Mouse (Mus musculus): ENCODE data around the gene Fgfr2. TPM values are rescaled to one million over a fixed set of nuclear protein-coding genes. Genes with fewer than 3 reads are reported as not detected.

Fgfr2 gene
- polyA plus RNA-seq, 1 experiment: 14.8 TPM

DNA sequence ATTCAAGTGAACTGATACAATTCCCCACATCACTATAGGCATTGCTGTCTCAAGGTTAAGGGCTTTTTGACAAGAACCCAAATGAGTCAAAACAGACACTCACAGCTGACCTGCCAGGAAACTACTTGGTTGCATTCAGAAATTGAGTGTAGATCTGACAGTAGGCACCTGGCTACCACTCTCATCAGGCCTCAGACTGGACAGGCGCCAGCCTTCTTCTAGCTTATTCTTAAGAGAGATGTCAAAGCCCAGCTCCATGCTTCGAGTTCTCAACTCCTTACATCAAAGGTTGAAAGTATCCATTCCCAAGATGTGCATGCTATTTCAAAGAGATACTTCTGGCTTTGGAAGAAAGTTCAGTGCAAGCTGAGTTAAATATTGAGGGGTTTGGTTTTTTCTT is 2417.9 kb downstream of the Fgfr2 start:
- H3K27me3 ChIP-seq (replicated peaks; ENCODE audit: control insufficient read depth, insufficient read depth, low read length): no peaks in the 10 kb centered on the region
- H3K27ac ChIP-seq (ENCODE audit: insufficient read depth, low read depth, low read length): no peak overlapping the region
- WGBS: 83% methylated on average over 2 of the region's 2 CpGs
- H3K36me3 ChIP-seq (ENCODE audit: control insufficient read depth, insufficient read depth, low read length): no peaks in the 10 kb centered on the region; the same call in 1 of the 2 replicates
- H3K4me3 ChIP-seq (ENCODE audit: insufficient read depth, low read depth, low read length): no peak overlapping the region
- H3K4me1 ChIP-seq (ENCODE audit: control insufficient read depth, insufficient read depth, low read length): peaks cover 14% of the 10 kb centered on the region; the same call in 1 of the 2 replicates
- no peak for DNase-seq
- no peak for TF ChIP-seq POLR2A (IDR thresholded peaks at IDR 0.05; ENCODE audit: low read depth, low read length)
- no peak for TF ChIP-seq CTCF (conservative IDR thresholded peaks at IDR 0.05; ENCODE audit: insufficient read depth, insufficient read length, low read depth, low read length)

DNA sequence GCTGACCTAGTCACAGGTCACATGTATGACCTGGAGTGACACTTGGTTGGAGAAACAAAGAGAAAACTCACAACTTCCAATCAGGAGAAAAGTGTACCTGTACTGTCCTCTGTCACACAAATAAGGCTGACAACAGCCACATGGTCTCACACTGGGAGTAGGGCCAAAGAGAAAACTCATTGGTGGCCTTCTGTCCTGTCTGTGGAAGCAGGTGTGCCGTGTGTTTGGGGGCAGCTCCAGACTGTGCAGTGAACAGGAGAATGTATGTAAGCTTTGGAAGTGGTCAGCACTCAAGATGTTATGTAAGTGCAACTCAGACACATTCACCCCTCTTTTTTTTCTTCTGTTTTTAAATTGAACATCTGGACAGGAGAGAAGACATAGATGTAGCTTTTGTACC is 2421.8 kb downstream of the Fgfr2 start:
- Histone ChIP-seq H3K4me1 (ENCODE audit: control insufficient read depth, insufficient read depth, low read length) (no peaks in the 10 kb centered on the region), H3K36me3 (ENCODE audit: control insufficient read depth, insufficient read depth, low read length) (no peaks in the 10 kb centered on the region; the same call in 1 of the 2 replicates), H3K27me3 (replicated peaks; ENCODE audit: control insufficient read depth, insufficient read depth, low read length) (no peaks in the 10 kb centered on the region), H3K4me3 (ENCODE audit: insufficient read depth, low read depth, low read length) (no peak overlapping the region), H3K27ac (ENCODE audit: insufficient read depth, low read depth, low read length) (no peak overlapping the region)
- DNase-seq: no peak
- 58% methylated on average over 1 of the region's 1 CpGs for WGBS
- no peak for TF ChIP-seq POLR2A (IDR thresholded peaks at IDR 0.05; ENCODE audit: low read depth, low read length)
- no peak for TF ChIP-seq CTCF (conservative IDR thresholded peaks at IDR 0.05; ENCODE audit: insufficient read depth, insufficient read length, low read depth, low read length)

- TF ChIP-seq POLR2A (IDR thresholded peaks at IDR 0.05; ENCODE audit: low read depth, low read length): no peak
- TF ChIP-seq CTCF (conservative IDR thresholded peaks at IDR 0.05; ENCODE audit: insufficient read depth, insufficient read length, low read depth, low read length): no peak
Measured at GRCm38 (mm10) chr7:130698480-130698879, 2424.7 kb downstream of the Fgfr2 start.

DNA sequence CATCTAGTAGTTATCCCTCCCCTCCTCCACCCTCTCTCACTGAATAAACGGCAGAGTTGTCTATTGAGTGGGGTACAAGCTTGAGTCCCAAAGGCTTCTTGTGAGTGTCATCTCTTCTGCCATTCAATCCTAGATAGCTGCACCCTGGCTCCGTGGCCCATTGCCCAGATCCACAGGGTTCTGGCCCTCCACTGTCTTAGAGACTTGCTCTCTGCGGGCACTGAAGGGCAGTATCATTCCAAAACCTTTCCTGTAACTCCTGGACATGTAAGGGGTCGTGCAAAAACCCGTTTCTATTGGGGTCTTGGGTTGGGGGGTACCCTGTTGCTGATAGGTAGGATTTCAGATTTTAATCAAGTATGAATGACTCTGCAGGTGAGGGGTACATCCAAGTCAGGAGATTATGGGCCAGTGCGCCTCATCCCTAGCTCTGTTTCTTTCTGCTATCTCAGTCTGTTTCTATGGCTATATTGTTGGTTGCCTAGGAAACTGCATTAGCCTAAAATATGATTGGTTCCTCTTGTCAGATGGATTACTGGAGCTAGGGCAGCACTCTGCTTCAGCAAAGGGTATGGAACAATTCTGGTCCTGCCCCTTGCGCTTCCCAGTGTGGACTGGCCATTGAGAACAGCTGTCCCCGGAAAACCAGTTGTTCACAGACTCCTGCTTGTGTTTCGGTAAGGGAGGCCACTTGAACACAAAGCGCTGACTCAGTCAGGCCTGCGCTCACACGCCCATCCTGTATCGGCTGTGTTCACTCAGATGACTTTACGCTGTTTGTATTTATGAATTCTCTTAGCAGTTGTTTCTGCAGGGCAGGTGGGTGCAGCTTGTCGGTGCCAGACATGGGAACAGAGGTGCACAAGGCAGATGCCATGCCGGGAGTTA is 2426.6 kb downstream of the Fgfr2 start:
- no peak overlapping the region for H3K4me3 ChIP-seq (ENCODE audit: insufficient read depth, low read depth, low read length)
- 77% methylated on average over 16 of the region's 16 CpGs for WGBS
- no peak overlapping the region for H3K27ac ChIP-seq (ENCODE audit: insufficient read depth, low read depth, low read length)
- no peaks in the 10 kb centered on the region for H3K27me3 ChIP-seq (replicated peaks; ENCODE audit: control insufficient read depth, insufficient read depth, low read length)
- H3K36me3 ChIP-seq (ENCODE audit: control insufficient read depth, insufficient read depth, low read length): no peaks in the 10 kb centered on the region; the same call in 1 of the 2 replicates
- TF ChIP-seq POLR2A (IDR thresholded peaks at IDR 0.05; ENCODE audit: low read depth, low read length) (no peak), CTCF (conservative IDR thresholded peaks at IDR 0.05; ENCODE audit: insufficient read depth, insufficient read length, low read depth, low read length) (no peak)
- H3K4me1 ChIP-seq (ENCODE audit: control insufficient read depth, insufficient read depth, low read length): no peaks in the 10 kb centered on the region
- no peak for DNase-seq

More at GRCm38 (mm10) chr7:130698480-130698879, 2424.7 kb downstream of the Fgfr2 start:
- Histone ChIP-seq H3K36me3 (ENCODE audit: control insufficient read depth, insufficient read depth, low read length) (no peaks in the 10 kb centered on the region; the same call in 1 of the 2 replicates), H3K4me1 (ENCODE audit: control insufficient read depth, insufficient read depth, low read length) (no peaks in the 10 kb centered on the region), H3K27me3 (replicated peaks; ENCODE audit: control insufficient read depth, insufficient read depth, low read length) (no peaks in the 10 kb centered on the region), H3K4me3 (ENCODE audit: insufficient read depth, low read depth, low read length) (no peak overlapping the region), H3K27ac (ENCODE audit: insufficient read depth, low read depth, low read length) (no peak overlapping the region)
- DNase-seq: no peak

GRCm38 (mm10) chr7:130695669-130696338 is 2427.3 kb downstream of the Fgfr2 start:
- Histone ChIP-seq H3K4me1 (ENCODE audit: control insufficient read depth, insufficient read depth, low read length) (peaks cover 4% of the 10 kb centered on the region; the same call in 1 of the 2 replicates), H3K36me3 (ENCODE audit: control insufficient read depth, insufficient read depth, low read length) (no peaks in the 10 kb centered on the region), H3K27me3 (replicated peaks; ENCODE audit: control insufficient read depth, insufficient read depth, low read length) (no peaks in the 10 kb centered on the region), H3K4me3 (ENCODE audit: insufficient read depth, low read depth, low read length) (no peak overlapping the region), H3K27ac (ENCODE audit: insufficient read depth, low read depth, low read length) (no peak overlapping the region)
- WGBS: 71% methylated on average over 13 of the region's 13 CpGs
- TF ChIP-seq POLR2A (IDR thresholded peaks at IDR 0.05; ENCODE audit: low read depth, low read length) (no peak), CTCF (conservative IDR thresholded peaks at IDR 0.05; ENCODE audit: insufficient read depth, insufficient read length, low read depth, low read length) (no peak)
- DNase-seq: no peak

DNA sequence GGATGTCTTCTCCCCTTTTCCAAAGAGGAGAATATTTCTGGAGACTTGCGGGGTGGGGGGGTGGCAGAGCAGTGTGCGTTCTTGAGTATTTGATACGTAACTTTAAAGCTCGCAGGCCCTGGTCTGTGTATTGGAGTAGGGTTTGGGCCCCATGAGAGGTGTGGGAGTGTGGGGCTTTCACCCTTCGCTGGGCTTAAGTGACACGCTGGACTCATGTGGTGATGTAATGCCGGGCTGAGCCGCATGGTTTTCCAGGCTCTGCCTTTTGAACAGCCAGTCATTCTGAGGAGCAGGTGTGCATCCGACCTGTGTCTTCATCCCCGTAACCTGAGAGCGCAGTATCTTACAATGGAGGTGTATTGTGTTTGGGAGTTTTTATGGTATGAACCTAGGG is 2429.4 kb downstream of the Fgfr2 start:
- no peak overlapping the region for H3K4me3 ChIP-seq (ENCODE audit: insufficient read depth, low read depth, low read length)
- WGBS: 73% methylated on average over 11 of the region's 11 CpGs

More for the DNA sequence above, 2429.4 kb downstream of the Fgfr2 start:
- TF ChIP-seq CTCF (conservative IDR thresholded peaks at IDR 0.05; ENCODE audit: insufficient read depth, insufficient read length, low read depth, low read length) (no peak), POLR2A (IDR thresholded peaks at IDR 0.05; ENCODE audit: low read depth, low read length) (no peak)
- no peak overlapping the region for H3K27ac ChIP-seq (ENCODE audit: insufficient read depth, low read depth, low read length)
- DNase-seq: no peak
- H3K27me3 ChIP-seq (replicated peaks; ENCODE audit: control insufficient read depth, insufficient read depth, low read length): no peaks in the 10 kb centered on the region
- peaks cover 9% of the 10 kb centered on the region; the same call in 1 of the 2 replicates for H3K4me1 ChIP-seq (ENCODE audit: control insufficient read depth, insufficient read depth, low read length)
- no peaks in the 10 kb centered on the region for H3K36me3 ChIP-seq (ENCODE audit: control insufficient read depth, insufficient read depth, low read length)

Measured in kidney, adult 2 months (tissue).